Mouse (Mus musculus) midbrain, embryonic 11.5 days (tissue): ENCODE measurements around the gene Gm10309. TPM values are rescaled to one million over a fixed set of nuclear protein-coding genes. Genes with fewer than 3 reads are reported as not detected.

Experiments used
- ATAC-seq: fragments of 200-750 bp; cut with Nextera tagmentation; 2 replicates; pipeline ENCODE4 v1.8.0; 2017; ENCODE audit warnings: moderate TSS enrichment, moderate library complexity; ENCODE audit not compliant: low FRiP score
- DNase-seq: peaks from one replicate; pipeline ENCODE4 v3.0.0; 2015; ENCODE audit warnings: low spot score; ENCODE audit errors: missing footprints
- H3K27ac ChIP-seq: fragments of 300-500 bp; sonication (generic); 2 replicates; pipeline ENCODE4 v1.5.1; 2014; ENCODE audit warnings: low read depth, low read length
- H3K27me3 ChIP-seq: fragments of 300-500 bp; sonication (generic); 2 replicates; pipeline ENCODE4 v1.6.1; 2014; ENCODE audit warnings: mild to moderate bottlenecking, low read length, moderate library complexity, mixed read lengths; ENCODE audit not compliant: control insufficient read depth, insufficient read depth
- H3K36me3 ChIP-seq: fragments of 300-500 bp; sonication (generic); 2 replicates; pipeline ENCODE4 v1.6.1; 2014; ENCODE audit warnings: mild to moderate bottlenecking, low read length, moderate library complexity, mixed read lengths; ENCODE audit not compliant: control insufficient read depth, insufficient read depth
- H3K4me1 ChIP-seq: fragments of 300-500 bp; sonication (generic); 2 replicates; pipeline ENCODE4 v1.6.1; 2014; ENCODE audit warnings: low read length; ENCODE audit not compliant: control insufficient read depth, insufficient read depth
- H3K4me2 ChIP-seq: fragments of 300-500 bp; sonication (generic); 2 replicates; pipeline ENCODE4 v1.6.1; 2014; ENCODE audit warnings: mild to moderate bottlenecking, moderate library complexity
- H3K4me3 ChIP-seq: fragments of 300-500 bp; sonication (generic); 2 replicates; pipeline ENCODE4 v1.5.1; 2014; ENCODE audit warnings: low read depth, low read length
- H3K9ac ChIP-seq: fragments of 300-500 bp; sonication (generic); 2 replicates; pipeline ENCODE4 v1.6.1; 2014; ENCODE audit warnings: low read length
- H3K9me3 ChIP-seq: fragments of 300-500 bp; sonication (generic); 2 replicates; pipeline ENCODE4 v1.6.1; 2016; ENCODE audit warnings: low read length; ENCODE audit not compliant: control insufficient read depth
- WGBS: fragments of 180-500 bp; shearing (Covaris S2); extraction: QIAGEN DNeasy Blood & Tissue Kit; methylation state at CpG from one replicate; pipeline ENCODE4 v1.1.7; 2014; 5-methylcytosine and 5-hydroxymethylcytosine counted together
- polyA plus RNA-seq: library from polyadenylated mRNA; unstranded; fragments of >200 nt; fragmentation: Nextera tagmentation; extraction: Ambion mirVana; gene quantifications from 2 replicates; pipeline ENCODE4 v1.2.1, GENCODE M21; 2014

The Gm10309 gene
- polyA plus RNA-seq: 0.12 TPM in 1 of 2 replicates, not detected in the other

DNA sequence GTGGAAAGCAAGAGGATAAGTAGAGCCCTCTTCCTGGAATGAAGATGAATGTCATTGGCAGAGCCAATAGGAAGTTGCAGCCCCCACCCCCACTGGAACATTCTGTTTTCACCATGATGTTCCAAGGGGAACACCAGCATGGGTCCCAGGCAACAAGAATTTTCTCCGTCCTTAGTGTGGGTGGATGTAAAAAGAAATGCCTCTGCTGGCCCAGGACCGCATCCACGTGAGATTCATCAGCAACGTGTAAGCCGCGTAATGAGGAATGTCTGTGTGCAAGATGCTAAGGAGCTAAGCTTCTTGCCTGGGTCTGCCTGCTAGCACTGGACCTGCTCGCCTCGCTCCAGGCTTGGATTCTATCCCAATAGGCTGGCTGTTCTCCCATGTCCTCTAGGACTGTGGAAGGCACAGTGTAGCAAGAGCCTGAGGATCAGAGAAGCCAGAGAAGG lies at the start of gene Gm10309:
Gm10309 (minus strand) TSS at position 50 of the 449 bp plus-strand sequence.
- H3K27ac ChIP-seq: no peak within 1 kb of the TSS
- H3K4me2 ChIP-seq: no peak within 1 kb of the TSS
- no peaks in the 10 kb centered on the region for H3K36me3 ChIP-seq
- no peaks in the 10 kb centered on the region for H3K4me1 ChIP-seq
- no peaks in the 10 kb centered on the region for H3K27me3 ChIP-seq
- no peak for ATAC-seq
- no peaks in the 10 kb centered on the region for H3K9me3 ChIP-seq
- WGBS: 94% methylated on average over 8 of the region's 8 CpGs
- H3K9ac ChIP-seq: no peak within 1 kb of the TSS
- H3K4me3 ChIP-seq: no peak within 1 kb of the TSS
- no peak for DNase-seq

- H3K9ac ChIP-seq: no peak overlapping the region
- ATAC-seq (no peak), DNase-seq (no peak)
- no peaks in the 10 kb centered on the region for H3K36me3 ChIP-seq
- WGBS: 64% methylated on average over 6 of the region's 6 CpGs
- no peaks in the 10 kb centered on the region for H3K4me1 ChIP-seq
- H3K4me3 ChIP-seq: no peak overlapping the region
- no peak overlapping the region for H3K27ac ChIP-seq
- H3K4me2 ChIP-seq: no peak overlapping the region
- no peaks in the 10 kb centered on the region for H3K27me3 ChIP-seq
- H3K9me3 ChIP-seq: no peaks in the 10 kb centered on the region
Observed at GRCm38 (mm10) chr17:86551995-86552394, 47.0 kb upstream of the Gm10309 start.

GRCm38 (mm10) chr17:86551561-86551960 lies 46.5 kb upstream of the Gm10309 start:
- 87% methylated on average over 10 of the region's 10 CpGs for WGBS
- H3K36me3 ChIP-seq: no peaks in the 10 kb centered on the region
- no peak overlapping the region for H3K27ac ChIP-seq
- no peaks in the 10 kb centered on the region for H3K4me1 ChIP-seq
- no peaks in the 10 kb centered on the region for H3K27me3 ChIP-seq
- H3K4me3 ChIP-seq: no peak overlapping the region
- H3K9ac ChIP-seq: no peak overlapping the region
- no peak for ATAC-seq
- no peaks in the 10 kb centered on the region for H3K9me3 ChIP-seq
- H3K4me2 ChIP-seq: no peak overlapping the region
- no peak for DNase-seq

DNA sequence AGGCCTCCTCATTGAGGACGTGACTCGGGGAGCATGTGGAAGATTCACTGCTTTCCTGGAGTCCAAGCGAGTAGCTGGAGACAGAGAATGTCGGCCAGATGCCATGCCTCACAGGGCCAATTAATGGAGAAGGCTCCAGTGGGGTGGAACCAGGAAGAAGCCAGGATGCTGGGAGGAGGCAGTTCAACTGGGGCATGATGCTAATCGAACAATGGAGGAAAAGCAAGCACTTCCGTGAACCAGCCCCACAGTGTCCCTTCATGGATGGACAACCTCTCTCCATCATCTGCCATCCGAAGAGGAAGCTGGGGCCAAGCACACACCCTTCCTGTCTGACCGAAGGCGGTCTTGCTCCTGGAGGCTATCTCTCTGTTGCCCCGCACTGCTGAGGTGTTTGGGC lies 44.1 kb upstream of the Gm10309 start:
- Histone ChIP-seq H3K27ac (no peak overlapping the region), H3K9ac (no peak overlapping the region), H3K4me1 (no peaks in the 10 kb centered on the region), H3K4me2 (no peak overlapping the region), H3K4me3 (no peak overlapping the region), H3K27me3 (no peaks in the 10 kb centered on the region), H3K36me3 (no peaks in the 10 kb centered on the region), H3K9me3 (no peaks in the 10 kb centered on the region)
- no peak for DNase-seq
- ATAC-seq: no peak
- whole genome bisulfite sequencing: 89% methylated on average over 10 of the region's 10 CpGs

- DNase-seq (no peak), ATAC-seq (no peak)
- no peak overlapping the region for H3K4me2 ChIP-seq
- no peak overlapping the region for H3K27ac ChIP-seq
- 52% methylated on average over 7 of the region's 7 CpGs for WGBS
- no peaks in the 10 kb centered on the region for H3K27me3 ChIP-seq
- no peaks in the 10 kb centered on the region for H3K36me3 ChIP-seq
- H3K4me3 ChIP-seq: no peak overlapping the region
- no peaks in the 10 kb centered on the region for H3K4me1 ChIP-seq
- no peaks in the 10 kb centered on the region for H3K9me3 ChIP-seq
- H3K9ac ChIP-seq: no peak overlapping the region
Observed at GRCm38 (mm10) chr17:86546529-86546928, 41.5 kb upstream of the Gm10309 start.

GRCm38 (mm10) chr17:86539881-86540430 lies 34.9 kb upstream of the Gm10309 start:
- 86% methylated on average over 18 of the region's 18 CpGs for WGBS
- Histone ChIP-seq H3K9me3 (no peaks in the 10 kb centered on the region), H3K4me1 (no peaks in the 10 kb centered on the region), H3K36me3 (no peaks in the 10 kb centered on the region), H3K9ac (no peak overlapping the region), H3K4me2 (no peak overlapping the region), H3K4me3 (no peak overlapping the region), H3K27ac (no peak overlapping the region), H3K27me3 (no peaks in the 10 kb centered on the region)
- no peak for ATAC-seq
- no peak for DNase-seq

GRCm38 (mm10) chr17:86535827-86536656 lies 31.0 kb upstream of the Gm10309 start:
- peak; percentile 74; the same call in 1 of the 2 replicates for ATAC-seq
- DNase-seq: peak; percentile 96
- 52% methylated on average over 22 of the region's 22 CpGs for WGBS
- H3K27me3 ChIP-seq: no peaks in the 10 kb centered on the region
- no peaks in the 10 kb centered on the region for H3K36me3 ChIP-seq
- H3K9ac ChIP-seq: no peak overlapping the region
- no peaks in the 10 kb centered on the region; the same call in 1 of the 2 replicates for H3K4me1 ChIP-seq
- H3K27ac ChIP-seq: no peak overlapping the region
- no peak overlapping the region for H3K4me3 ChIP-seq
- no peaks in the 10 kb centered on the region for H3K9me3 ChIP-seq
- peak overlapping the region; percentile 3; the same call in 1 of the 2 replicates for H3K4me2 ChIP-seq

- Histone ChIP-seq H3K4me1 (no peaks in the 10 kb centered on the region; the same call in 1 of the 2 replicates), H3K4me2 (no peak overlapping the region), H3K27me3 (no peaks in the 10 kb centered on the region), H3K4me3 (no peak overlapping the region), H3K9me3 (no peaks in the 10 kb centered on the region), H3K36me3 (no peaks in the 10 kb centered on the region), H3K9ac (no peak overlapping the region), H3K27ac (no peak overlapping the region)
- ATAC-seq: 0 out of 2 replicates have a peak, but pooled peaks have one; percentile 19
- 85% methylated on average over 10 of the region's 10 CpGs for WGBS
- no peak for DNase-seq
Observed at GRCm38 (mm10) chr17:86535096-86535495, 30.1 kb upstream of the Gm10309 start.

- H3K4me2 ChIP-seq: no peak overlapping the region
- 86% methylated on average over 11 of the region's 11 CpGs for WGBS
Observed at GRCm38 (mm10) chr17:86533549-86533851, 28.5 kb upstream of the Gm10309 start.

More at GRCm38 (mm10) chr17:86533549-86533851, 28.5 kb upstream of the Gm10309 start:
- H3K27ac ChIP-seq: no peak overlapping the region
- ATAC-seq: no peak
- no peaks in the 10 kb centered on the region for H3K27me3 ChIP-seq
- H3K9ac ChIP-seq: no peak overlapping the region
- H3K9me3 ChIP-seq: no peaks in the 10 kb centered on the region
- DNase-seq: no peak
- H3K4me1 ChIP-seq: no peaks in the 10 kb centered on the region; the same call in 1 of the 2 replicates
- H3K36me3 ChIP-seq: no peaks in the 10 kb centered on the region
- H3K4me3 ChIP-seq: no peak overlapping the region
